Mouse (Mus musculus): Measurements from ENCODE around the gene Sppl3.

DNA sequence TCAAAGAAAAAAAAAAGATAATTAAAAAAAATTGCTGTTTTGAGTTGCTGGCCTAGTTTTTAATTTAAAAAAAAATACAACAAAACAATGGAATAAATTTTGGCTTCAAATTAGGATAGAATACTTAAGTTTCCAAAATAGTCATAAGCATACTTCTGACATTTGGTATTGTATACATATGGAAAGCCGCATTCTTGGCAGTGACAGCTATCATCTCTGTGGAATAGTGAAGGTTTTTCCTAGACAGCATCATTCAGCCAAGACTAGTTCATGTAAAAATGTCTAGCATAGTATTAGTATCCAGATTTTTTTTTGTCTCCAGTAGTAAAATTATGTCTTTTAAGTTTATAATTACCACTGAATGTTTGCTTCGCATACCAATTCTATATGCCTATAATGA is 74.7 kb downstream of the Sppl3 start:
- TF ChIP-seq CTCF (IDR thresholded peaks at IDR 0.05; ENCODE audit: extremely low read depth, insufficient read depth, low read length) (no peak), POLR2A (IDR thresholded peaks at IDR 0.05; ENCODE audit: extremely low read depth, insufficient read depth, low read length) (no peak)
